Comparison of ENCODE assay signal across 10 mouse cellular contexts in genomic region chr19:23511303-23511702, GRCm38 (mm10).
A peak's percentile ranks its signal among the peaks of the same experiment; 100 is the strongest.
DNase-seq lines count a peak whose midpoint lies in the region; ATAC-seq and TF ChIP-seq lines count a peak whose summit lies in the region.
"Had no signal": no experiment of that assay in that cellular context is flagged by ENCODE, and none has a peak within 500 bp of the region (broad histone marks: within the 10 kb centered on the region; RNA-seq: fewer than 3 reads in every experiment).

No protein-coding gene starts in this region.

- no peak for TF ChIP-seq EP300 in lung, postnatal 0 days (IDR thresholded peaks at IDR 0.05)

- H3K27ac ChIP-seq in intestine, postnatal 0 days (ENCODE audit: low read depth, low read length) = no peak overlapping the region
- no peak overlapping the region for H3K27ac ChIP-seq in intestine, embryonic 15.5 days
- H3K27ac ChIP-seq in lung, postnatal 0 days (ENCODE audit: low read length) = no peak overlapping the region
- H3K27ac ChIP-seq: forebrain, embryonic 10.5 days; midbrain, embryonic 10.5 days had no signal

- H3K9me3 ChIP-seq in intestine, postnatal 0 days (ENCODE audit: control insufficient read depth) = no peaks in the 10 kb centered on the region
- no peaks in the 10 kb centered on the region for H3K9me3 ChIP-seq in intestine, embryonic 15.5 days
- H3K9me3 ChIP-seq in E14TG2a.4 (ENCODE audit: low read length) = peaks cover 6% of the 10 kb centered on the region; the same call in 1 of the 2 replicates
- H3K9me3 ChIP-seq in lung, postnatal 0 days (ENCODE audit: low read length) = no peaks in the 10 kb centered on the region
- H3K9me3 ChIP-seq: forebrain, embryonic 10.5 days; midbrain, embryonic 10.5 days had no signal

- no peak overlapping the region for H3K9ac ChIP-seq in intestine, postnatal 0 days (ENCODE audit: low read depth, low read length)
- no peak overlapping the region for H3K9ac ChIP-seq in intestine, embryonic 15.5 days
- no peak overlapping the region for H3K9ac ChIP-seq in lung, postnatal 0 days (replicated peaks; ENCODE audit: low read depth)

- DNase-seq in A20 (ENCODE audit: low read depth, low spot score) = peak; percentile 34
- peak; percentile 41 for DNase-seq in lung, postnatal 0 days (ENCODE audit: low spot score)
- no peak for DNase-seq in spleen, adult 18-20 months
- DNase-seq: cerebellum, adult 2 months had no signal

- no peak for ATAC-seq in intestine, postnatal 0 days
- ATAC-seq in intestine, embryonic 15.5 days = no peak
- ATAC-seq in lung, postnatal 0 days = no peak
- no peak for ATAC-seq in megakaryocyte-erythroid progenitor cell, adult 5-6 weeks (replicated peaks; ENCODE audit: low FRiP score, low TSS enrichment, poor library complexity, severe bottlenecking)

- 51% methylated on average over 2 of the region's 2 CpGs for WGBS in intestine, postnatal 0 days
- 55% methylated on average over 2 of the region's 2 CpGs for WGBS in intestine, embryonic 15.5 days
- 55% methylated on average over 2 of the region's 2 CpGs for WGBS in lung, postnatal 0 days

- H3K27me3 ChIP-seq in intestine, postnatal 0 days (replicated peaks; ENCODE audit: control insufficient read depth, insufficient read depth, low read length) = no peaks in the 10 kb centered on the region
- H3K27me3 ChIP-seq in intestine, embryonic 15.5 days (replicated peaks) = no peaks in the 10 kb centered on the region
- 0 out of 2 replicates have a peak, but pooled peaks cover 5% of the 10 kb centered on the region for H3K27me3 ChIP-seq in E14TG2a.4 (ENCODE audit: insufficient read depth, low read length)
- H3K27me3 ChIP-seq in lung, postnatal 0 days (replicated peaks; ENCODE audit: insufficient read depth, low read length) = no peaks in the 10 kb centered on the region

- TF ChIP-seq CTCF in intestine, postnatal 0 days (IDR thresholded peaks at IDR 0.05; ENCODE audit: low read depth) = peak; percentile 59
- peak; percentile 55 for TF ChIP-seq CTCF in E14TG2a.4 (conservative IDR thresholded peaks at IDR 0.05; ENCODE audit: low read length)
- peak; percentile 64 for TF ChIP-seq CTCF in lung, postnatal 0 days (IDR thresholded peaks at IDR 0.05)

- no peaks in the 10 kb centered on the region for H3K4me1 ChIP-seq in intestine, postnatal 0 days (replicated peaks; ENCODE audit: control insufficient read depth, insufficient read depth, low read length)
- no peaks in the 10 kb centered on the region for H3K4me1 ChIP-seq in intestine, embryonic 15.5 days (replicated peaks)
- H3K4me1 ChIP-seq in E14TG2a.4 (replicated peaks; ENCODE audit: low read depth, low read length) = peaks cover 14% of the 10 kb centered on the region
- H3K4me1 ChIP-seq in lung, postnatal 0 days (ENCODE audit: insufficient read depth, low read depth, low read length) = no peaks in the 10 kb centered on the region

- H3K4me2 ChIP-seq in intestine, postnatal 0 days (replicated peaks; ENCODE audit: low read depth) = no peak overlapping the region
- no peak overlapping the region for H3K4me2 ChIP-seq in intestine, embryonic 15.5 days (replicated peaks)
- H3K4me2 ChIP-seq in lung, postnatal 0 days (replicated peaks; ENCODE audit: low read depth, low read length) = no peak overlapping the region

- no peak overlapping the region for H3K4me3 ChIP-seq in intestine, postnatal 0 days (ENCODE audit: low read depth, low read length)
- H3K4me3 ChIP-seq in intestine, embryonic 15.5 days (replicated peaks) = no peak overlapping the region
- H3K4me3 ChIP-seq in E14TG2a.4 (replicated peaks; ENCODE audit: low read length) = no peak overlapping the region
- no peak overlapping the region for H3K4me3 ChIP-seq in lung, postnatal 0 days (ENCODE audit: low read depth, low read length)
- H3K4me3 ChIP-seq: forebrain, embryonic 10.5 days; midbrain, embryonic 10.5 days had no signal

- H3K36me3 ChIP-seq in intestine, postnatal 0 days (ENCODE audit: control insufficient read depth, insufficient read depth) = no peaks in the 10 kb centered on the region
- no peaks in the 10 kb centered on the region for H3K36me3 ChIP-seq in intestine, embryonic 15.5 days
- H3K36me3 ChIP-seq in E14TG2a.4 (ENCODE audit: insufficient read depth, low read length) = no peaks in the 10 kb centered on the region
- no peaks in the 10 kb centered on the region for H3K36me3 ChIP-seq in lung, postnatal 0 days (ENCODE audit: insufficient read depth, low read length)
- H3K36me3 ChIP-seq: forebrain, embryonic 10.5 days; midbrain, embryonic 10.5 days had no signal

Comparison
In these comparisons a context has a peak if more than half of its experiments do, and no peak if none do; other contexts are left out.
1. DNase-seq: peak in A20 (single experiment) and lung, postnatal 0 days (single experiment); none in spleen, adult 18-20 months (0 of 2).
2. Peak in every context shown above with its lines, with median percentiles within 50 percentile points of each other: CTCF ChIP-seq.